Mouse (Mus musculus): ENCODE measurements at regions not wholly inside any gene's neighbourhood (a gene's known extent, or its start where the extent isn't known, plus 50 kb on each side); places are given as distances from the start of the nearest gene placed in this dataset.

DNA sequence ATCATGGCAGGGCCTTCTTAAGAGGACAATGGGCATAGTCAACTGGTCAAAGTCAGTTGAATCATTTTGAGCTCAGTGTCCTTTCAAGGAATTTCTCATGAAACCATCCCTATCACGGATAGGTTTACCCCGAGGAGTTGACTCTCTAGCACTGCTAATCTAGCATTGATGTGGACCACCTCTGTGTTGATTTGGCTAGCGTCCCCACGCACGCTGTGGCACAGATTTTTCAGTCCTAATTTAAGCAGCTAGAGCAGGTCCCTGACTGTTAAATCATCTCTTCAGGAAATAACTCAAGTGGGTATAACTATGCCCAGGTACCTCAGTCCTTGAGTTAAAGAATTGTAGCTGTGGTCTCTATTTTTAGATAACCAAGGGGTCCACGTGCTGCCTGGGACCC, 80.0 kb upstream of the Galnt5 start:
- no peaks in the 10 kb centered on the region for H3K9me3 ChIP-seq
- no peaks in the 10 kb centered on the region for H3K36me3 ChIP-seq
- H3K27me3 ChIP-seq, result peaks cover 4% of the 10 kb centered on the region; the same call in 1 of the 2 replicates
- WGBS, result 91% methylated on average over 6 of the region's 6 CpGs
- H3K27ac ChIP-seq (replicated peaks), result no peak overlapping the region
- H3K4me1 ChIP-seq, result no peaks in the 10 kb centered on the region
- ATAC-seq (ENCODE audit: low FRiP score, low read depth), result no peak
- no peak overlapping the region for H3K9ac ChIP-seq (replicated peaks)
- no peak overlapping the region for H3K4me3 ChIP-seq
- H3K4me2 ChIP-seq (replicated peaks), result no peak overlapping the region

DNA sequence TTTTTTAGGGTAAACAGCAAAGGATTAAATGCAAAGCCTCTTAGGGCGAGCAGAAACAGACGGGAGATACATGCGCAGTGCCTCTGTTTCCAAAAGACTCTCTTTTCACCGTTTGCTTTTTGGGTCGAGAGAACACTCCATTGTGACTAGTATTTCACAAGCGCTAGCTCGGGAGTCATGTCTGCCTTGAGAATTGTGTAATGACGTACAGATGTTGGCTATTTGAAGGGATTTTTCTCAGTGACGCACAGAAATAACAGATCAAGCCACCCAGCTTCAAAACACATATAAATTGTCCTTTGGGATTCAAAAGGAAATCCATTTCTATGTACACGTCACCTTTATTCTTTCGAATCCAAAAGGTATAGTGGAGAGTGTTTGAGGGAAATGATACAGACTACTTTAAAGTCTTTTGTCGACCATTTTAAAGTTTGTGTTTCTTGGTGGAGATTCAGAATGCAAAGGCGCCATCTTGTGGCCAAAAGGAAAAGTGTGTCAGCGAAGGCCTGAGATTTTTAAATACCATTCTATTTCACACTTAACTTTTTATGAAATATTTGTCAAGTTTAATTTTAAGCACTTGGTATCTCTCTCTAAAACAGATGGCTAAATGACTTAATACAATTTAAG, 78.5 kb upstream of the Galnt5 start:
- Histone ChIP-seq H3K4me2 (replicated peaks) (0 out of 2 replicates have a peak overlapping the region, but pooled peaks have one; percentile 5), H3K4me1 (no peaks in the 10 kb centered on the region), H3K9ac (replicated peaks) (no peak overlapping the region), H3K36me3 (no peaks in the 10 kb centered on the region), H3K9me3 (no peaks in the 10 kb centered on the region), H3K4me3 (no peak overlapping the region), H3K27ac (replicated peaks) (no peak overlapping the region), H3K27me3 (peaks cover 4% of the 10 kb centered on the region; the same call in 1 of the 2 replicates)
- WGBS, result 42% methylated on average over 14 of the region's 14 CpGs
- no peak for ATAC-seq (ENCODE audit: low FRiP score, low read depth)

DNA sequence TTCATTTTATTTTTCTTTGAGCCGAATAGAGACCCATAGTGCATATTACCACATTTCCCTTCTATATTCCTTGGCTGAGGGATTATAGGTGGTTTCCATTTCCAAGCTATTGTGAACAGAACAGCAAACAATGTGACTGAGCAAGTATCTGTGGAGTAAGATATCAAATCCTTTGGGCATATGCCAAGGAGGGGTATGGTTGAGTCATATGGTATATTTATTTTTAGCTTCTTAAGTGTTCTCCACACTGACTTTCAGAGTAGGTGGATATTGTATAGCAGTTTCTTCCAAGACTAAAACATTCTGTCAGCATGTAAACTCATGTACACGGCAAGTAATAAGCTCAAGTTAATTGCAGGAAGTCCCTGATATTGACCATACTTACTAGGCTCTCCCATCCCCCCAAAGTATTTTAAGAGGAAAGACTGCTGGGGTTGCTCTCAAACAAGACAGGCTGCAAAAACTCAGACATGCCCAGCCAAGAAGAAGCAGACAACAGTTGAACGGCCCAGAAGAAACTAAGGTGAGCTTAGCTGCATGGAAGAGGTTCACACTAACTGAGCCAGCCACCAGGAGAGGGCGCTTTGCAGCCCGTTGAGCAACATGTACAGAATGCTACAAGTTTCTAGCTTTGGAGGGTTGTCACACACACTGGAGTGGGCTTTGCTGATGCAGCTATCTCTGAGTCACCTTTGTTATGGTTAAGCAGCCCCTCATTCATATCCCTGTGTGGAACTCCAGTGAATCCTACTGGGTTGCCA, 63.4 kb upstream of the Galnt5 start:
- Histone ChIP-seq H3K36me3 (no peaks in the 10 kb centered on the region), H3K4me1 (no peaks in the 10 kb centered on the region), H3K27ac (replicated peaks) (no peak overlapping the region), H3K4me3 (no peak overlapping the region), H3K9me3 (no peaks in the 10 kb centered on the region), H3K9ac (replicated peaks) (no peak overlapping the region), H3K27me3 (no peaks in the 10 kb centered on the region), H3K4me2 (replicated peaks) (no peak overlapping the region)
- no peak for ATAC-seq (ENCODE audit: low FRiP score, low read depth)
- WGBS, result 70% methylated on average over 5 of the region's 5 CpGs

Measured in midbrain, embryonic 12.5 days (tissue).